Comparison of ENCODE assay signal across 12 mouse cellular contexts in genomic region chr19:34751150-34751549, GRCm38 (mm10). TPM values are rescaled to one million over a fixed set of nuclear protein-coding genes. Genes with fewer than 3 reads are reported as not detected.
DNase-seq lines count a peak whose midpoint lies in the region; ATAC-seq and TF ChIP-seq lines count a peak whose summit lies in the region.
"Had no signal": no experiment of that assay in that cellular context is flagged by ENCODE, and none has a peak within 500 bp of the region (broad histone marks: within the 10 kb centered on the region; RNA-seq: fewer than 3 reads in every experiment).

No protein-coding gene starts in this region.

- intact Hi-C loops in heart, postnatal 14 days (cut with DNase I): loop anchor here (5.0 kb wide), 1 partner anchor 84 kb away; no protein-coding TSS in a partner anchor

- no peaks in the 10 kb centered on the region for H3K27me3 ChIP-seq in heart, postnatal 0 days (ENCODE audit: control insufficient read depth, insufficient read depth, low read length)
- no peaks in the 10 kb centered on the region for H3K27me3 ChIP-seq in intestine, embryonic 16.5 days (replicated peaks; ENCODE audit: control insufficient read depth, insufficient read depth, low read length)
- no peaks in the 10 kb centered on the region for H3K27me3 ChIP-seq in stomach, postnatal 0 days (ENCODE audit: control insufficient read depth, insufficient read depth, low read length)

- ATAC-seq in heart, postnatal 0 days (ENCODE audit: insufficient read depth, low read depth): no peak
- peak; percentile 36; the same call in 1 of the 2 replicates for ATAC-seq in intestine, embryonic 16.5 days
- peak; percentile 69 for ATAC-seq in stomach, postnatal 0 days (ENCODE audit: low FRiP score, low TSS enrichment)
- ATAC-seq: forebrain, embryonic 16.5 days; hindbrain, embryonic 16.5 days had no signal

- no peak overlapping the region for H3K9ac ChIP-seq in heart, postnatal 0 days (replicated peaks; ENCODE audit: low read depth, low read length)
- no peak overlapping the region for H3K9ac ChIP-seq in intestine, embryonic 16.5 days (ENCODE audit: low read depth, low read length)
- H3K9ac ChIP-seq in stomach, postnatal 0 days (ENCODE audit: low read length): no peak overlapping the region

- H3K9me3 ChIP-seq in heart, postnatal 0 days (replicated peaks; ENCODE audit: control insufficient read depth, low read length): no peaks in the 10 kb centered on the region
- no peaks in the 10 kb centered on the region for H3K9me3 ChIP-seq in intestine, embryonic 16.5 days (ENCODE audit: control insufficient read depth, low read length)
- no peaks in the 10 kb centered on the region for H3K9me3 ChIP-seq in stomach, postnatal 0 days (ENCODE audit: control insufficient read depth, low read length)

- H3K4me1 ChIP-seq in heart, postnatal 0 days (ENCODE audit: control insufficient read depth, insufficient read depth): peaks cover 22% of the 10 kb centered on the region; the same call in 1 of the 2 replicates
- no peaks in the 10 kb centered on the region for H3K4me1 ChIP-seq in intestine, embryonic 16.5 days (ENCODE audit: control insufficient read depth, insufficient read depth, low read length)
- H3K4me1 ChIP-seq in stomach, postnatal 0 days (replicated peaks; ENCODE audit: control insufficient read depth, insufficient read depth): no peaks in the 10 kb centered on the region

- no peak overlapping the region for H3K4me2 ChIP-seq in heart, postnatal 0 days (ENCODE audit: low read depth, low read length)
- no peak overlapping the region for H3K4me2 ChIP-seq in intestine, embryonic 16.5 days (ENCODE audit: low read depth, low read length)
- H3K4me2 ChIP-seq in stomach, postnatal 0 days (replicated peaks; ENCODE audit: low read depth): no peak overlapping the region

- TF ChIP-seq EP300 in heart, postnatal 0 days (IDR thresholded peaks at IDR 0.05; ENCODE audit: low read depth): no peak
- TF ChIP-seq EP300 in stomach, postnatal 0 days (optimal IDR thresholded peaks at IDR 0.05): no peak

- no peak overlapping the region for H3K27ac ChIP-seq in heart, postnatal 0 days (ENCODE audit: low read depth)
- H3K27ac ChIP-seq in intestine, embryonic 16.5 days (ENCODE audit: low read length): no peak overlapping the region
- no peak overlapping the region for H3K27ac ChIP-seq in stomach, postnatal 0 days (replicated peaks)

- peak; percentile 39 for TF ChIP-seq CTCF in heart, postnatal 0 days (IDR thresholded peaks at IDR 0.05; ENCODE audit: low read depth)
- peak; percentile 65 for TF ChIP-seq CTCF in stomach, postnatal 0 days (IDR thresholded peaks at IDR 0.05; ENCODE audit: low read depth)

- H3K36me3 ChIP-seq in heart, postnatal 0 days (replicated peaks; ENCODE audit: control insufficient read depth, insufficient read depth, low read length): no peaks in the 10 kb centered on the region
- H3K36me3 ChIP-seq in intestine, embryonic 16.5 days (ENCODE audit: control insufficient read depth, insufficient read depth, low read length): no peaks in the 10 kb centered on the region
- H3K36me3 ChIP-seq in stomach, postnatal 0 days (ENCODE audit: control insufficient read depth, insufficient read depth, low read length): no peaks in the 10 kb centered on the region

- no peak for DNase-seq in heart, postnatal 0 days (ENCODE audit: low spot score)
- no peak for DNase-seq in heart, postnatal 14 days
- peak; percentile 6 for DNase-seq in thymus, postnatal 14 days
- DNase-seq in thymus, postnatal 25 days: no peak
- DNase-seq in stomach, postnatal 0 days (ENCODE audit: low spot score): peak; percentile 19
- DNase-seq in layer of hippocampus, adult 18-20 months (ENCODE audit: low spot score in 2 of 2): no peak
- DNase-seq in layer of hippocampus, adult 8-10 months (ENCODE audit: low spot score in 2 of 2): no peak
- DNase-seq: cerebellum, adult 11-12 months; thymus, postnatal 4 days had no signal

- H3K4me3 ChIP-seq in heart, postnatal 0 days (ENCODE audit: low read depth, low read length): no peak overlapping the region
- no peak overlapping the region for H3K4me3 ChIP-seq in intestine, embryonic 16.5 days (ENCODE audit: low read length)
- no peak overlapping the region for H3K4me3 ChIP-seq in stomach, postnatal 0 days (ENCODE audit: low read depth, low read length)

- WGBS in heart, postnatal 0 days: 73% methylated on average over 4 of the region's 4 CpGs
- 70% methylated on average over 4 of the region's 4 CpGs for whole genome bisulfite sequencing in intestine, embryonic 16.5 days
- WGBS in stomach, postnatal 0 days: 64% methylated on average over 4 of the region's 4 CpGs

RNA-seq across cellular contexts. Expression of gene Slc16a12, which starts 4.1 kb away (rescaled TPM):
- 10.3 and 10.4 TPM in 2 replicates for total RNA-seq in heart, postnatal 0 days (2014; rRNA removed; ENCODE audit: low replicate concordance)
- polyA plus RNA-seq in heart, postnatal 0 days (2015; fragmentation: Nextera tagmentation; extraction: Ambion mirVana): 6.3 and 7.2 TPM in 2 replicates
- 1 to 10 TPM; 2.8 to 4.2 TPM for total RNA-seq in heart, postnatal 14 days (2021)
- polyA plus RNA-seq in intestine, embryonic 16.5 days (2015; fragmentation: Nextera tagmentation; extraction: Ambion mirVana): 8.1 and 8.3 TPM in 2 replicates
- polyA plus RNA-seq in stomach, postnatal 0 days (2015; fragmentation: Nextera tagmentation; extraction: Ambion mirVana): 0.63 and 0.74 TPM in 2 replicates
- 1 to 10 TPM; 1.1 to 1.6 TPM for total RNA-seq in layer of hippocampus, adult 18-20 months (2021)
- total RNA-seq in layer of hippocampus, adult 8-10 months (2022): 1 to 10 TPM; 2.0 to 4.2 (median 2.5) TPM

Comparison
In these comparisons a context has a peak if more than half of its experiments do, and no peak if none do; other contexts are left out.
1. DNase-seq: peak in thymus, postnatal 14 days (single experiment) and stomach, postnatal 0 days (single experiment); none in heart, postnatal 0 days (single experiment), heart, postnatal 14 days (0 of 2), thymus, postnatal 25 days (single experiment), layer of hippocampus, adult 18-20 months (0 of 2) and layer of hippocampus, adult 8-10 months (0 of 2).